Mouse (Mus musculus): ENCODE measurements around the gene Zfp146. TPM values are rescaled to one million over a fixed set of nuclear protein-coding genes. Genes with fewer than 3 reads are reported as not detected.

Zfp146 gene
- total and polyA plus RNA-seq, 3 experiments: 42.0 to 45.0 (median 43.1) TPM

- H3K9me3 ChIP-seq (replicated peaks; ENCODE audit: low read length): no peaks in the 10 kb centered on the region
- H3K4me2 ChIP-seq (ENCODE audit: insufficient read depth, low read depth, poor library complexity, severe bottlenecking): no peak overlapping the region
- peaks cover 14% of the 10 kb centered on the region for H3K79me2 ChIP-seq (replicated peaks; ENCODE audit: control insufficient read depth, extremely low read depth, insufficient read depth, poor library complexity, severe bottlenecking)
- H3K36me3 ChIP-seq (replicated peaks in 1 of 2; ENCODE audit: control insufficient read depth in 1 of 2, insufficient read depth in 1 of 2, low read length in 1 of 2): peaks cover 3 to 6% of the 10 kb centered on the region in 2 experiments
- H3K27ac ChIP-seq (ENCODE audit: insufficient read depth, low read depth): no peak overlapping the region
- dilution Hi-C loops (cut with MboI; ENCODE audit: extremely low pct_ligation_motif_present, extremely low pct_unique_long_range_greater_than_20kb, low sequenced_read_pairs): no loop called here
- peaks cover 2 to 31% of the 10 kb centered on the region in 2 experiments; a peak in 3 of 4 replicates for H3K4me1 ChIP-seq (ENCODE audit: control insufficient read depth in 1 of 2, insufficient read depth in 2 of 2)
- no peak overlapping the region for H3K9ac ChIP-seq (ENCODE audit: insufficient read depth, low read depth)
- H3K4me3 ChIP-seq (replicated peaks in 1 of 3; ENCODE audit: low read depth in 2 of 3, low read length in 2 of 3, poor library complexity in 1 of 3): no peak overlapping the region
- DNase-seq (ENCODE audit: extremely low read depth): no peak
- H3K27me3 ChIP-seq (replicated peaks): no peaks in the 10 kb centered on the region
- TF ChIP-seq USF2 (conservative IDR thresholded peaks at IDR 0.05; ENCODE audit: low read depth, low read length) (no peak), ELF1 (IDR thresholded peaks at IDR 0.05; ENCODE audit: low read depth, low read length) (no peak), BHLHE40 (IDR thresholded peaks at IDR 0.05; ENCODE audit: low read depth, low read length) (no peak)
- in situ Hi-C loops (cut with MboI; ENCODE audit: low pct_ligation_motif_present, low pct_unique_long_range_greater_than_20kb, low sequenced_read_pairs): no loop called here
Observed at GRCm38 (mm10) chr7:30197592-30198129, 28.1 kb upstream of the Zfp146 start.

GRCm38 (mm10) chr7:30196171-30196570, 26.6 kb upstream of the Zfp146 start:
- Histone ChIP-seq H3K27ac (ENCODE audit: insufficient read depth, low read depth) (no peak overlapping the region), H3K36me3 (replicated peaks in 1 of 2; ENCODE audit: control insufficient read depth in 1 of 2, insufficient read depth in 1 of 2, low read length in 1 of 2) (peaks cover 16 to 21% of the 10 kb centered on the region in 2 experiments), H3K9me3 (replicated peaks; ENCODE audit: low read length) (no peaks in the 10 kb centered on the region), H3K79me2 (replicated peaks; ENCODE audit: control insufficient read depth, extremely low read depth, insufficient read depth, poor library complexity, severe bottlenecking) (peaks cover 14% of the 10 kb centered on the region), H3K9ac (ENCODE audit: insufficient read depth, low read depth) (no peak overlapping the region), H3K4me1 (ENCODE audit: control insufficient read depth in 1 of 2, insufficient read depth in 2 of 2) (peaks cover 0 to 26% of the 10 kb centered on the region in 2 experiments; a peak in 2 of 4 replicates), H3K4me3 (replicated peaks in 1 of 3; ENCODE audit: low read depth in 2 of 3, low read length in 2 of 3, poor library complexity in 1 of 3) (no peak overlapping the region), H3K27me3 (replicated peaks) (no peaks in the 10 kb centered on the region), H3K4me2 (ENCODE audit: insufficient read depth, low read depth, poor library complexity, severe bottlenecking) (no peak overlapping the region)
- dilution Hi-C loops (cut with MboI; ENCODE audit: extremely low pct_ligation_motif_present, extremely low pct_unique_long_range_greater_than_20kb, low sequenced_read_pairs): no loop called here
- no peak for DNase-seq (ENCODE audit: extremely low read depth)
- in situ Hi-C loops (cut with MboI; ENCODE audit: low pct_ligation_motif_present, low pct_unique_long_range_greater_than_20kb, low sequenced_read_pairs): no loop called here
- TF ChIP-seq SIN3A (IDR thresholded peaks at IDR 0.05; ENCODE audit: low read length) (no peak), EP300 (IDR thresholded peaks at IDR 0.05; ENCODE audit: low read length) (no peak), MAZ (IDR thresholded peaks at IDR 0.05; ENCODE audit: low read depth, low read length) (no peak), MAX (IDR thresholded peaks at IDR 0.05; ENCODE audit: low read length) (no peak), MAFK (IDR thresholded peaks at IDR 0.05; ENCODE audit: insufficient replicate concordance, low read length) (no peak), JUN (IDR thresholded peaks at IDR 0.05; ENCODE audit: insufficient read depth, low read depth, low read length) (no peak), E2F4 (IDR thresholded peaks at IDR 0.05; ENCODE audit: insufficient replicate concordance, low read depth, low read length) (no peak), POLR2AphosphoS2 (IDR thresholded peaks at IDR 0.05; ENCODE audit: low read depth, low read length) (no peak), ZNF384 (IDR thresholded peaks at IDR 0.05; ENCODE audit: low read depth, low read length) (no peak), UBTF (IDR thresholded peaks at IDR 0.05; ENCODE audit: low read depth, low read length) (no peak), SMC3 (IDR thresholded peaks at IDR 0.05; ENCODE audit: low read depth, low read length) (no peak), ZKSCAN1 (IDR thresholded peaks at IDR 0.05; ENCODE audit: borderline replicate concordance, low read depth, low read length) (no peak), ELF1 (IDR thresholded peaks at IDR 0.05; ENCODE audit: low read depth, low read length) (no peak), ETS1 (conservative IDR thresholded peaks at IDR 0.05; ENCODE audit: low read depth, low read length) (no peak), CHD2 (IDR thresholded peaks at IDR 0.05; ENCODE audit: low read length) (no peak), NELFE (IDR thresholded peaks at IDR 0.05; ENCODE audit: low read depth, low read length) (no peak), CTCF (conservative IDR thresholded peaks at IDR 0.05 in 1 of 2, IDR thresholded peaks at IDR 0.05 in 1 of 2; ENCODE audit: low read depth in 2 of 2, low read length in 2 of 2) (no peak), MYC (IDR thresholded peaks at IDR 0.05; ENCODE audit: low read depth, low read length) (no peak)

Measured in CH12.LX (cell line).